Mouse (Mus musculus) liver, embryonic 14.5 days (tissue): ENCODE results near the gene Rgs9. TPM values are rescaled to one million over a fixed set of nuclear protein-coding genes. Genes with fewer than 3 reads are reported as not detected.
"Not testable (repeated sequence)": the region's sequence is repeated elsewhere in the genome, so short reads cannot be mapped to it uniquely, and the experiment has no call there.

Experiments used
- ATAC-seq: fragments of 200-750 bp; cut with Nextera tagmentation; 2 replicates; pipeline ENCODE4 v1.8.0; 2017; ENCODE audit warnings: moderate number of reproducible peaks, mild to moderate bottlenecking, moderate library complexity; ENCODE audit not compliant: insufficient read depth
- DNase-seq, 3 experiments: peaks; one replicate each; pipeline ENCODE4 v3.0.0-alpha.2; 2012 to 2013; ENCODE audit warnings: low read depth in 3 of 3, low spot score in 3 of 3
- H3K27ac ChIP-seq: fragments of 300-500 bp; sonication (generic); 2 replicates; pipeline ENCODE4 v1.5.1; 2014; ENCODE audit warnings: moderate library complexity, mild to moderate bottlenecking, control low read depth, inconsistent platforms
- H3K27me3 ChIP-seq: fragments of 300-500 bp; sonication (generic); 2 replicates; pipeline ENCODE4 v1.6.1; 2014; ENCODE audit warnings: mild to moderate bottlenecking, low read length, moderate library complexity; ENCODE audit not compliant: control insufficient read depth, insufficient read depth
- H3K36me3 ChIP-seq: fragments of 300-500 bp; sonication (generic); replicated peaks from 2 replicates; pipeline ENCODE4 v1.6.1; 2014; ENCODE audit warnings: low read depth; ENCODE audit not compliant: control insufficient read depth, insufficient read depth
- H3K4me1 ChIP-seq, 2 experiments: fragments of 200-500 bp in 1 of 2; fragments of 300-500 bp in 1 of 2; sonication (generic) in 1 of 2; replicated peaks; 2 replicates each; pipeline ENCODE4 v1.6.1; 2012 to 2014; ENCODE audit warnings: antibody characterized with exemption in 1 of 2, inconsistent platforms in 1 of 2, low read length in 1 of 2; ENCODE audit not compliant: control insufficient read depth in 2 of 2, insufficient read depth in 2 of 2
- H3K4me2 ChIP-seq: fragments of 300-500 bp; sonication (generic); 2 replicates; pipeline ENCODE4 v1.6.1; 2014; ENCODE audit warnings: low read depth, mild to moderate bottlenecking, control low read depth, moderate library complexity
- H3K4me3 ChIP-seq, 2 experiments: fragments of 200-500 bp in 1 of 2; fragments of 300-500 bp in 1 of 2; sonication (generic) in 1 of 2; 2 replicates each; pipeline ENCODE4 v1.5.1; 2012 to 2014; ENCODE audit warnings: low read depth in 2 of 2, low read length in 2 of 2, mild to moderate bottlenecking in 2 of 2, control low read depth in 1 of 2, inconsistent platforms in 1 of 2, moderate library complexity in 1 of 2; ENCODE audit not compliant: insufficient read depth in 1 of 2
- H3K9ac ChIP-seq: fragments of 300-500 bp; sonication (generic); replicated peaks from 2 replicates; pipeline ENCODE4 v1.6.1; 2014; ENCODE audit warnings: mild to moderate bottlenecking, control low read depth, moderate library complexity
- H3K9me3 ChIP-seq: fragments of 300-500 bp; sonication (generic); 2 replicates; pipeline ENCODE4 v1.6.1; 2016; ENCODE audit warnings: low read length, mixed read lengths; ENCODE audit not compliant: control insufficient read depth
- CTCF ChIP-seq: IDR thresholded peaks from 2 replicates; pipeline ENCODE4 v1.5.1; 2016; ENCODE audit warnings: antibody characterized with exemption, low read depth, control low read depth
- EP300 ChIP-seq: IDR thresholded peaks from 2 replicates; pipeline ENCODE4 v1.6.1; 2016; ENCODE audit warnings: antibody characterized with exemption, low read depth
- WGBS: fragments of 180-500 bp; shearing (Covaris S2); extraction: QIAGEN DNeasy Blood & Tissue Kit; methylation state at CpG from one replicate; pipeline ENCODE4 v1.1.7; 2014; ENCODE audit not compliant: insufficient replicate concordance; 5-methylcytosine and 5-hydroxymethylcytosine counted together
- polyA plus RNA-seq, 2 experiments: library from polyadenylated mRNA; depleted of rRNA in 1 of 2; stranded (reverse) in 1 of 2; unstranded in 1 of 2; fragments of >200 nt; fragmentation: Nextera tagmentation in 1 of 2; extraction: Ambion mirVana in 1 of 2; gene quantifications; 2 replicates each; pipeline versions ENCODE4 v1.2.1 to v1.2.3; 2012 to 2014

The Rgs9 gene
- polyA plus RNA-seq (2012; rRNA removed) = 0.04 and 0.09 TPM in 2 replicates
- not detected in 2 replicates for polyA plus RNA-seq (2014; fragmentation: Nextera tagmentation; extraction: Ambion mirVana)

- Histone ChIP-seq H3K27ac (no peak within 1 kb of the TSS), H3K36me3 (no peaks in the 10 kb centered on the region), H3K9ac (no peak within 1 kb of the TSS), H3K4me2 (peak within 1 kb of the TSS; percentile 53), H3K4me1 (no peaks in the 10 kb centered on the region; a peak in 2 of 4 replicates), H3K4me3 (peak within 1 kb of the TSS; percentile 2 to 13; a peak in 1 of 4 replicates), H3K27me3 (peaks cover 3% of the 10 kb centered on the region; the same call in 1 of the 2 replicates), H3K9me3 (no peaks in the 10 kb centered on the region)
- 9% methylated on average over 37 of the region's 37 CpGs for WGBS
- TF ChIP-seq CTCF = peak; percentile 96
- no peak for TF ChIP-seq EP300
- peak; percentile 96 for ATAC-seq
- DNase-seq = peak; percentile 60 to 71 (median 60)
These were observed at the start of gene Rgs9 for GRCm38 (mm10) chr11:109297710-109298375. Gene Rgs9, minus strand, starts transcription at chr11:109298129.

GRCm38 (mm10) chr11:109347242-109347959 lies 49.5 kb upstream of the Rgs9 start:
- ATAC-seq (peak; percentile 68), DNase-seq (no peak)
- Histone ChIP-seq H3K4me3 (no peak overlapping the region), H3K36me3 (no peaks in the 10 kb centered on the region), H3K9me3 (no peaks in the 10 kb centered on the region), H3K27ac (no peak overlapping the region), H3K4me2 (no peak overlapping the region), H3K4me1 (peaks cover 3 to 33% of the 10 kb centered on the region in 2 experiments; a peak in 3 of 4 replicates), H3K9ac (no peak overlapping the region), H3K27me3 (no peaks in the 10 kb centered on the region)
- 33% methylated on average over 10 of the region's 10 CpGs for WGBS
- TF ChIP-seq EP300 (no peak), CTCF (no peak)

DNA sequence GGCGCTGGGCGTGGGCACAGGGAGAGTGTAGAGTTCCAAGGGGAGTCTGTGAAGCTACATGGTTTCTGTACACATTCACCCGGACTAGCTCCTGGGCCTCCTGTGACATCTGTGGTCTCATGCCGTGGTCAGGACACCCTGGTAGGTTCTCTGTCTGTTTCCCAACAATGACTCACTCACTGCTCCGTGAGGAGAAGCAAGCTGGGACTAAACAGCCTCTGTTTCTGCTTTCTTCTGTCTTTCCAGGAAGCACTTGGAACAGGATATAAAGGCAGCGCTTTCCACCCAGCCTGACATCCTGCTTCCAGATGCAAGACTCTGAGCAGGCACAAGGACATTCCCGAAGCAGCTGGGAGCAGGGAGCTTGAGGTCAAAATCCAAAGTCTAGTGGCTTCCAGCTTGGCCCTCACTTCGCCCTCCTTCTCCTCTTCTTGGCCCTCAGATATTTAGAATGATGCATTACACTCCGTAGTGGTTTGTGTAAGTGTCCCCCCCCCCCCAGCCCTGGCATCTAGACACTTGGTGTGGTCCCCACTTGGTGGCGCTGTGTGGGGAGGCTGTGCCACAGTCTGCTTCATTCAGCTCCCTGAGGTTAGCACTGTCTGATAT lies 46.2 kb upstream of the Rgs9 start:
- WGBS = 25% methylated on average over 10 of the region's 10 CpGs
- Histone ChIP-seq H3K27ac (no peak overlapping the region), H3K4me1 (peaks cover 3 to 28% of the 10 kb centered on the region in 2 experiments; a peak in 3 of 4 replicates), H3K9me3 (no peaks in the 10 kb centered on the region), H3K27me3 (no peaks in the 10 kb centered on the region), H3K9ac (no peak overlapping the region), H3K4me2 (no peak overlapping the region), H3K36me3 (no peaks in the 10 kb centered on the region), H3K4me3 (no peak overlapping the region)
- ATAC-seq = no peak
- TF ChIP-seq CTCF = peak; percentile 55
- no peak for TF ChIP-seq EP300
- DNase-seq = no peak

GRCm38 (mm10) chr11:109343558-109343957 lies 45.6 kb upstream of the Rgs9 start:
- Histone ChIP-seq H3K27me3 (no peaks in the 10 kb centered on the region), H3K9me3 (no peaks in the 10 kb centered on the region), H3K36me3 (no peaks in the 10 kb centered on the region), H3K9ac (no peak overlapping the region), H3K4me2 (no peak overlapping the region), H3K4me3 (no peak overlapping the region), H3K4me1 (peaks cover 3 to 25% of the 10 kb centered on the region in 2 experiments; a peak in 3 of 4 replicates), H3K27ac (no peak overlapping the region)
- 50% methylated on average over 7 of the region's 7 CpGs for WGBS
- no peak for TF ChIP-seq CTCF
- no peak for TF ChIP-seq EP300
- ATAC-seq (no peak), DNase-seq (no peak)

DNA sequence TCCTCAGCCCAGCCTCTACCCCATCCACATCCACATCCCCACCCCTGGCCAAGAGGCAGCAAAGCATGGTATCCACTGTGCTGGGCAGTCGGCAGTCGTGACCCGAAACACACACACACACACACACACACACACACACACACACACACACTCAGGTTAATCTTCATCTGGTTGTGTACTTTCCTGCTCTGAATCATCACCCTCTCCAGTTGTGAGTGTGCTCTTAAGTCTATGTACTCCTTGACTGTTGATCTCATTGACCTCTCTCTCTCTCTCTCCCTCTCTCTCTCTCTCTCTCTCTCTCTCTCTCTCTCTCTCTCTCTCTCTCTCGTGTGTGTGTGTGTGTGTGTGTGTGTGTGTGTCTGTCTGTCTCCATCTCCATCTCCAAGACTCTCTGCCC lies 44.7 kb upstream of the Rgs9 start:
- not testable (repeated sequence) for H3K9me3 ChIP-seq, H3K27me3 ChIP-seq, H3K4me3 ChIP-seq, ATAC-seq, H3K27ac ChIP-seq, H3K36me3 ChIP-seq, DNase-seq, H3K9ac ChIP-seq, H3K4me2 ChIP-seq
- 54% methylated on average over 4 of the region's 4 CpGs for WGBS
- peaks cover 3 to 16% of the 10 kb centered on the region in 2 experiments; a peak in 3 of 4 replicates for H3K4me1 ChIP-seq
